Mouse (Mus musculus) spleen, postnatal 0 days (tissue): ENCODE measurements around the gene 1700001P01Rik. TPM values are rescaled to one million over a fixed set of nuclear protein-coding genes. Genes with fewer than 3 reads are reported as not detected.

Experiments used
- polyA plus RNA-seq: library from polyadenylated mRNA; unstranded; fragments of >200 nt; fragmentation: Nextera tagmentation; extraction: Ambion mirVana; gene quantifications from 2 replicates; pipeline ENCODE4 v1.2.1, GENCODE M21; 2015

The 1700001P01Rik gene
- polyA plus RNA-seq: 0.35 TPM in 1 of 2 replicates, not detected in the other

GRCm38 (mm10) chr11:97775808-97776496, at the start of gene 1700001P01Rik:
Gene 1700001P01Rik (minus strand): TSS chr11:97775918.

GRCm38 (mm10) chr11:97798782-97799145, 23.0 kb upstream of the 1700001P01Rik start, which contains the start of gene Lasp1:
Gene Lasp1 (plus strand): TSS chr11:97799000.

GRCm38 (mm10) chr11:97781832-97782563, 6.3 kb upstream of the 1700001P01Rik start, which contains the start of gene Rpl23:
Gene Rpl23 (minus strand): TSS chr11:97782437.

GRCm38 (mm10) chr11:97766154-97766881, 9.4 kb downstream of the 1700001P01Rik start, which contains the start of gene Cwc25:
Gene Cwc25 (minus strand): TSS chr11:97766556.

GRCm38 (mm10) chr11:97744063-97744717, 31.5 kb downstream of the 1700001P01Rik start, which contains the start of gene Pip4k2b:
Gene Pip4k2b (minus strand): TSS chr11:97744704.

Other genes with a start within 250 kb of the 1700001P01Rik start
- 0.05 and 0.06 TPM in 2 replicates for gene Srcin1, start 199.7 kb downstream of the 1700001P01Rik start, polyA plus RNA-seq
- 0.35 and 0.96 TPM in 2 replicates for gene Epop, start 146.2 kb downstream of the 1700001P01Rik start, polyA plus RNA-seq
- gene Mllt6, start 112.5 kb downstream of the 1700001P01Rik start, polyA plus RNA-seq: 0.85 and 1.2 TPM in 2 replicates
- gene Cisd3, start 90.1 kb downstream of the 1700001P01Rik start, polyA plus RNA-seq: 7.7 and 10.7 TPM in 2 replicates
- gene Pcgf2, start 75.4 kb downstream of the 1700001P01Rik start, polyA plus RNA-seq: 3.3 and 4.8 TPM in 2 replicates
- gene Psmb3, start 72.5 kb downstream of the 1700001P01Rik start, polyA plus RNA-seq: 399 and 419 TPM in 2 replicates
- 1.4 and 1.9 TPM in 2 replicates for gene Pip4k2b, start 31.2 kb downstream of the 1700001P01Rik start, polyA plus RNA-seq
- gene Cwc25, start 9.4 kb downstream of the 1700001P01Rik start, polyA plus RNA-seq: 10.5 and 11.9 TPM in 2 replicates
- 699 and 705 TPM in 2 replicates for gene Rpl23, start 6.5 kb upstream of the 1700001P01Rik start, polyA plus RNA-seq
- 34.4 and 47.2 TPM in 2 replicates for gene Lasp1, start 23.1 kb upstream of the 1700001P01Rik start, polyA plus RNA-seq
- 0.64 and 0.91 TPM in 2 replicates for gene B230217C12Rik, start 64.9 kb upstream of the 1700001P01Rik start, polyA plus RNA-seq
- 0.22 and 0.28 TPM in 2 replicates for gene Fbxo47, start 108.2 kb upstream of the 1700001P01Rik start, polyA plus RNA-seq
- gene Plxdc1, start 210.5 kb upstream of the 1700001P01Rik start, polyA plus RNA-seq: 4.1 and 4.9 TPM in 2 replicates
- gene Arl5c, start 220.3 kb upstream of the 1700001P01Rik start, polyA plus RNA-seq: 15.5 and 16.6 TPM in 2 replicates
- gene Cacnb1, start 247.1 kb upstream of the 1700001P01Rik start, polyA plus RNA-seq: 0.91 and 1.9 TPM in 2 replicates